ENCODE assay signal across 25 mouse cellular contexts in genomic region chr11:109419461-109419860, GRCm38 (mm10). TPM values are rescaled to one million over a fixed set of nuclear protein-coding genes. Genes with fewer than 3 reads are reported as not detected.
DNase-seq lines count a peak whose midpoint lies in the region; ATAC-seq and TF ChIP-seq lines count a peak whose summit lies in the region.
"Had no signal": no experiment of that assay in that cellular context is flagged by ENCODE, and none has a peak within 500 bp of the region (broad histone marks: within the 10 kb centered on the region; RNA-seq: fewer than 3 reads in every experiment).

No protein-coding gene starts in this region.

- H3K4me1 ChIP-seq in liver, postnatal 0 days (ENCODE audit: insufficient read depth) = peaks cover 19% of the 10 kb centered on the region
- peaks cover 16 to 51% of the 10 kb centered on the region in 2 experiments for H3K4me1 ChIP-seq in CH12.LX (ENCODE audit: control insufficient read depth in 1 of 2, insufficient read depth in 2 of 2)
- H3K4me1 ChIP-seq in bone marrow macrophage, adult 2 months (ENCODE audit: control insufficient read depth, insufficient read depth, low read length) = peaks cover 50% of the 10 kb centered on the region
- H3K4me1 ChIP-seq: embryonic facial prominence, embryonic 15.5 days; hindbrain, embryonic 12.5 days; limb, embryonic 13.5 days had no signal

- no peak for TF ChIP-seq CTCF in liver, postnatal 0 days (IDR thresholded peaks at IDR 0.05; ENCODE audit: low read depth)
- TF ChIP-seq CTCF in CH12.LX (conservative IDR thresholded peaks at IDR 0.05 in 1 of 2, IDR thresholded peaks at IDR 0.05 in 1 of 2; ENCODE audit: low read depth in 2 of 2, low read length in 2 of 2) = no peak
- TF ChIP-seq CTCF in bone marrow macrophage, adult 2 months (IDR thresholded peaks at IDR 0.05; ENCODE audit: low read depth, low read length) = no peak

- H3K36me3 ChIP-seq in liver, postnatal 0 days (replicated peaks; ENCODE audit: insufficient read depth, low read length) = no peaks in the 10 kb centered on the region
- H3K36me3 ChIP-seq in CH12.LX (replicated peaks in 1 of 2; ENCODE audit: control insufficient read depth in 1 of 2, insufficient read depth in 1 of 2, low read length in 1 of 2) = no peaks in the 10 kb centered on the region
- H3K36me3 ChIP-seq: embryonic facial prominence, embryonic 15.5 days; heart, embryonic 10.5 days; hindbrain, embryonic 12.5 days; limb, embryonic 13.5 days had no signal

- in situ Hi-C loops in CH12.LX (cut with MboI; ENCODE audit: low pct_ligation_motif_present, low pct_unique_long_range_greater_than_20kb, low sequenced_read_pairs) = no loop called here

- WGBS in liver, postnatal 0 days (ENCODE audit: insufficient replicate concordance) = 37% methylated on average over 4 of the region's 4 CpGs

- no peak overlapping the region for H3K9ac ChIP-seq in liver, postnatal 0 days (replicated peaks)
- no peak overlapping the region for H3K9ac ChIP-seq in CH12.LX (ENCODE audit: insufficient read depth, low read depth)
- H3K9ac ChIP-seq: embryonic facial prominence, embryonic 15.5 days; hindbrain, embryonic 12.5 days; limb, embryonic 13.5 days had no signal

- no peak for TF ChIP-seq RAD21 in CH12.LX (IDR thresholded peaks at IDR 0.05; ENCODE audit: low read depth, low read length)

- H3K4me3 ChIP-seq in liver, postnatal 0 days (ENCODE audit: low read depth, low read length) = no peak overlapping the region
- peak overlapping the region; percentile 29 to 50 (median 48) for H3K4me3 ChIP-seq in CH12.LX (replicated peaks in 1 of 3; ENCODE audit: low read depth in 2 of 3, low read length in 2 of 3, poor library complexity in 1 of 3)
- no peak overlapping the region for H3K4me3 ChIP-seq in bone marrow macrophage, adult 2 months (ENCODE audit: insufficient read depth, low read length)
- H3K4me3 ChIP-seq: embryonic facial prominence, embryonic 15.5 days; heart, embryonic 10.5 days; hindbrain, embryonic 12.5 days; limb, embryonic 13.5 days had no signal

- TF ChIP-seq EP300 in liver, postnatal 0 days (IDR thresholded peaks at IDR 0.05; ENCODE audit: low read depth) = no peak
- TF ChIP-seq EP300 in CH12.LX (IDR thresholded peaks at IDR 0.05; ENCODE audit: low read length) = no peak

- no peak for TF ChIP-seq POLR2A in CH12.LX (IDR thresholded peaks at IDR 0.05; ENCODE audit: low read depth, low read length)
- TF ChIP-seq POLR2A in bone marrow macrophage, adult 2 months (IDR thresholded peaks at IDR 0.05; ENCODE audit: borderline replicate concordance, low read depth, low read length) = no peak

- ATAC-seq in liver, postnatal 0 days = no peak
- ATAC-seq in erythroblast, adult 5-6 weeks (replicated peaks; ENCODE audit: low FRiP score, poor library complexity, severe bottlenecking) = no peak
- no peak for ATAC-seq in granulocyte monocyte progenitor cell, adult 5-6 weeks (replicated peaks; ENCODE audit: poor library complexity, severe bottlenecking)

- H3K79me2 ChIP-seq in CH12.LX (replicated peaks; ENCODE audit: control insufficient read depth, extremely low read depth, insufficient read depth, poor library complexity, severe bottlenecking) = no peaks in the 10 kb centered on the region

- no peaks in the 10 kb centered on the region for H3K9me3 ChIP-seq in liver, postnatal 0 days (ENCODE audit: low read length)
- H3K9me3 ChIP-seq in CH12.LX (replicated peaks; ENCODE audit: low read length) = peaks cover 9% of the 10 kb centered on the region
- H3K9me3 ChIP-seq: embryonic facial prominence, embryonic 15.5 days; heart, embryonic 10.5 days had no signal

- DNase-seq in liver, postnatal 0 days = no peak
- DNase-seq in liver = no peak
- peak; percentile 51 to 57 for DNase-seq in B cell, adult 2 months
- DNase-seq in CH12.LX (ENCODE audit: extremely low read depth) = no peak
- DNase-seq: adrenal gland, postnatal 10 days; cerebellum, adult 11 months; cerebellum, postnatal 25 days; gastrocnemius, postnatal 14 days; right cerebral cortex, postnatal 25 days had no signal

- peak overlapping the region; percentile 62 for H3K4me2 ChIP-seq in liver, postnatal 0 days (ENCODE audit: low read depth, low read length)
- peak overlapping the region; percentile 67 for H3K4me2 ChIP-seq in CH12.LX (ENCODE audit: insufficient read depth, low read depth, poor library complexity, severe bottlenecking)
- H3K4me2 ChIP-seq: embryonic facial prominence, embryonic 15.5 days; hindbrain, embryonic 12.5 days; limb, embryonic 13.5 days had no signal

- dilution Hi-C loops in CH12.LX (cut with MboI; ENCODE audit: extremely low pct_ligation_motif_present, extremely low pct_unique_long_range_greater_than_20kb, low sequenced_read_pairs) = no loop called here

- no peaks in the 10 kb centered on the region for H3K27me3 ChIP-seq in liver, postnatal 0 days (ENCODE audit: insufficient read depth, low read length)
- no peaks in the 10 kb centered on the region for H3K27me3 ChIP-seq in CH12.LX (replicated peaks)
- H3K27me3 ChIP-seq: embryonic facial prominence, embryonic 15.5 days; limb, embryonic 13.5 days had no signal

- H3K27ac ChIP-seq in liver, postnatal 0 days (ENCODE audit: low read depth) = peak overlapping the region; percentile 62; the same call in 1 of the 2 replicates
- peak overlapping the region; percentile 77; the same call in 1 of the 2 replicates for H3K27ac ChIP-seq in CH12.LX (ENCODE audit: insufficient read depth, low read depth)
- peak overlapping the region; percentile 79 for H3K27ac ChIP-seq in bone marrow macrophage, adult 2 months (ENCODE audit: insufficient read depth, low read depth, low read length)
- H3K27ac ChIP-seq: embryonic facial prominence, embryonic 15.5 days; heart, embryonic 10.5 days; hindbrain, embryonic 12.5 days; limb, embryonic 13.5 days; stomach, postnatal 0 days had no signal

TF ChIP-seq in CH12.LX, 34 proteins besides CTCF, POLR2A, EP300 and RAD21 (continues in another document):
- no peak for TF ChIP-seq BHLHE40 (IDR thresholded peaks at IDR 0.05; ENCODE audit: low read depth, low read length)

RNA-seq across cellular contexts. Expression of gene 9930022D16Rik, which starts 5.7 kb away (rescaled TPM):
- polyA plus RNA-seq in liver, postnatal 0 days (2015; fragmentation: Nextera tagmentation; extraction: Ambion mirVana) = not detected in 2 replicates
- total RNA-seq in CH12.LX (2012; rRNA removed) = 0.08 TPM in 2 replicates
- 0.08 TPM in 1 of 2 replicates, not detected in the other for total RNA-seq in CH12.LX (2014; rRNA removed)
- not detected in 2 replicates for polyA plus RNA-seq in CH12.LX (2012; ENCODE audit: insufficient read length, low read depth)
- polyA plus RNA-seq in bone marrow macrophage, adult 2 months (2012; ENCODE audit: insufficient read depth, insufficient read length, missing spikeins) = 0.40 and 0.49 TPM in 2 replicates
- not detected in 2 replicates for total RNA-seq in erythroblast, adult 5-6 weeks (2015; ENCODE audit: low replicate concordance)
- total RNA-seq in erythroblast, adult 5-6 weeks (2017; ENCODE audit: low replicate concordance) = not detected in 2 replicates
- total RNA-seq in granulocyte monocyte progenitor cell, adult 5-6 weeks (2014; fragmentation: Nextera tagmentation) = not detected in 2 replicates
- total RNA-seq in granulocyte monocyte progenitor cell, adult 5-6 weeks (2017) = not detected in 2 replicates
- total RNA-seq: adrenal gland, postnatal 10 days; gastrocnemius, postnatal 14 days; heart, postnatal 10 days; layer of hippocampus, adult 18-20 months; layer of hippocampus, postnatal 25 days; left cerebral cortex, postnatal 10 days; midbrain, postnatal 0 days had no signal
- polyA plus RNA-seq: embryonic facial prominence, embryonic 15.5 days; forebrain, embryonic 11.5 days; heart, embryonic 10.5 days; hindbrain, embryonic 12.5 days; kidney, embryonic 14.5 days; limb, embryonic 13.5 days; liver, embryonic 16.5 days; midbrain, postnatal 0 days; stomach, postnatal 0 days had no signal

RNA-seq across cellular contexts. Expression of gene Amz2, which starts 6.3 kb away (rescaled TPM):
- 9.4 and 11.0 TPM in 2 replicates for polyA plus RNA-seq in liver, postnatal 0 days (2015; fragmentation: Nextera tagmentation; extraction: Ambion mirVana)
- 19.7 and 23.3 TPM in 2 replicates for total RNA-seq in CH12.LX (2012; rRNA removed)
- 22.3 and 24.5 TPM in 2 replicates for total RNA-seq in CH12.LX (2014; rRNA removed)
- polyA plus RNA-seq in CH12.LX (2012; ENCODE audit: insufficient read length, low read depth) = 18.6 and 23.7 TPM in 2 replicates
- polyA plus RNA-seq in bone marrow macrophage, adult 2 months (2012; ENCODE audit: insufficient read depth, insufficient read length, missing spikeins) = 32.5 and 35.5 TPM in 2 replicates
- total RNA-seq in erythroblast, adult 5-6 weeks (2015; ENCODE audit: low replicate concordance) = 16.9 and 38.6 TPM in 2 replicates
- total RNA-seq in erythroblast, adult 5-6 weeks (2017; ENCODE audit: low replicate concordance) = 12.9 and 20.4 TPM in 2 replicates
- total RNA-seq in granulocyte monocyte progenitor cell, adult 5-6 weeks (2014; fragmentation: Nextera tagmentation) = 38.0 and 41.1 TPM in 2 replicates
- 37.5 and 49.5 TPM in 2 replicates for total RNA-seq in granulocyte monocyte progenitor cell, adult 5-6 weeks (2017)

RNA-seq across cellular contexts. Expression of gene Arsg, which starts 53.7 kb away (rescaled TPM):
- 11.8 and 13.1 TPM in 2 replicates for polyA plus RNA-seq in liver, postnatal 0 days (2015; fragmentation: Nextera tagmentation; extraction: Ambion mirVana)
- total RNA-seq in CH12.LX (2012; rRNA removed) = 2.2 and 3.3 TPM in 2 replicates
- total RNA-seq in CH12.LX (2014; rRNA removed) = 1.3 and 1.4 TPM in 2 replicates
- polyA plus RNA-seq in CH12.LX (2012; ENCODE audit: insufficient read length, low read depth) = 0.76 and 0.79 TPM in 2 replicates
- polyA plus RNA-seq in bone marrow macrophage, adult 2 months (2012; ENCODE audit: insufficient read depth, insufficient read length, missing spikeins) = 3.7 and 4.4 TPM in 2 replicates
- total RNA-seq in erythroblast, adult 5-6 weeks (2015; ENCODE audit: low replicate concordance) = 2.3 and 3.1 TPM in 2 replicates
- total RNA-seq in erythroblast, adult 5-6 weeks (2017; ENCODE audit: low replicate concordance) = 1.7 and 7.7 TPM in 2 replicates
- total RNA-seq in granulocyte monocyte progenitor cell, adult 5-6 weeks (2014; fragmentation: Nextera tagmentation) = 1.4 and 2.1 TPM in 2 replicates
- total RNA-seq in granulocyte monocyte progenitor cell, adult 5-6 weeks (2017) = 1.5 and 1.6 TPM in 2 replicates

RNA-seq across cellular contexts. Expression of gene Slc16a6, which starts 53.9 kb away (rescaled TPM):
- polyA plus RNA-seq in liver, postnatal 0 days (2015; fragmentation: Nextera tagmentation; extraction: Ambion mirVana) = 18.8 and 19.0 TPM in 2 replicates
- total RNA-seq in CH12.LX (2012; rRNA removed) (14.1 and 18.3 TPM in 2 replicates), CH12.LX (2014; rRNA removed) (18.7 and 20.9 TPM in 2 replicates)
- polyA plus RNA-seq in CH12.LX (2012; ENCODE audit: insufficient read length, low read depth) = 18.9 and 24.2 TPM in 2 replicates
- polyA plus RNA-seq in bone marrow macrophage, adult 2 months (2012; ENCODE audit: insufficient read depth, insufficient read length, missing spikeins) = 32.6 and 38.7 TPM in 2 replicates
- total RNA-seq in erythroblast, adult 5-6 weeks (2015; ENCODE audit: low replicate concordance) = 98.4 and 101 TPM in 2 replicates
- total RNA-seq in erythroblast, adult 5-6 weeks (2017; ENCODE audit: low replicate concordance) = 65.1 and 113 TPM in 2 replicates
- total RNA-seq in granulocyte monocyte progenitor cell, adult 5-6 weeks (2014; fragmentation: Nextera tagmentation) = 41.4 and 42.6 TPM in 2 replicates
- 14.9 and 16.6 TPM in 2 replicates for total RNA-seq in granulocyte monocyte progenitor cell, adult 5-6 weeks (2017)

RNA-seq across cellular contexts. Expression of gene Gna13, which starts 56.8 kb away (rescaled TPM):
- 28.4 and 30.6 TPM in 2 replicates for polyA plus RNA-seq in liver, postnatal 0 days (2015; fragmentation: Nextera tagmentation; extraction: Ambion mirVana)
- total RNA-seq in CH12.LX (2012; rRNA removed) = 33.9 and 39.3 TPM in 2 replicates
- 56.6 and 57.6 TPM in 2 replicates for total RNA-seq in CH12.LX (2014; rRNA removed)
- polyA plus RNA-seq in CH12.LX (2012; ENCODE audit: insufficient read length, low read depth) = 32.2 and 33.4 TPM in 2 replicates
- 77.0 and 84.9 TPM in 2 replicates for polyA plus RNA-seq in bone marrow macrophage, adult 2 months (2012; ENCODE audit: insufficient read depth, insufficient read length, missing spikeins)
- total RNA-seq in erythroblast, adult 5-6 weeks (2015; ENCODE audit: low replicate concordance) = 23.4 and 30.0 TPM in 2 replicates
- total RNA-seq in erythroblast, adult 5-6 weeks (2017; ENCODE audit: low replicate concordance) = 23.4 TPM in 2 replicates
- total RNA-seq in granulocyte monocyte progenitor cell, adult 5-6 weeks (2014; fragmentation: Nextera tagmentation) = 34.6 and 38.5 TPM in 2 replicates
- total RNA-seq in granulocyte monocyte progenitor cell, adult 5-6 weeks (2017) = 40.6 and 43.5 TPM in 2 replicates

Comparison
In these comparisons a context has a peak if more than half of its experiments do, and no peak if none do; other contexts are left out.
1. DNase-seq: peak in B cell, adult 2 months (2 of 2); none in liver, postnatal 0 days (single experiment), liver (single experiment) and CH12.LX (single experiment).
2. H3K4me3 ChIP-seq: peak in CH12.LX (3 of 3); none in liver, postnatal 0 days (single experiment) and bone marrow macrophage, adult 2 months (single experiment).
3. Peak in every context shown above with its lines, with median percentiles within 50 percentile points of each other: H3K27ac ChIP-seq.